Mouse (Mus musculus) ovary, postnatal 14 days (tissue): Measurements from ENCODE around the gene Fam120a.

Source experiments
- DNase-seq: peaks from one replicate; pipeline ENCODE4 v3.0.0; 2022; ENCODE audit warnings: low spot score

Fam120a gene

DNA sequence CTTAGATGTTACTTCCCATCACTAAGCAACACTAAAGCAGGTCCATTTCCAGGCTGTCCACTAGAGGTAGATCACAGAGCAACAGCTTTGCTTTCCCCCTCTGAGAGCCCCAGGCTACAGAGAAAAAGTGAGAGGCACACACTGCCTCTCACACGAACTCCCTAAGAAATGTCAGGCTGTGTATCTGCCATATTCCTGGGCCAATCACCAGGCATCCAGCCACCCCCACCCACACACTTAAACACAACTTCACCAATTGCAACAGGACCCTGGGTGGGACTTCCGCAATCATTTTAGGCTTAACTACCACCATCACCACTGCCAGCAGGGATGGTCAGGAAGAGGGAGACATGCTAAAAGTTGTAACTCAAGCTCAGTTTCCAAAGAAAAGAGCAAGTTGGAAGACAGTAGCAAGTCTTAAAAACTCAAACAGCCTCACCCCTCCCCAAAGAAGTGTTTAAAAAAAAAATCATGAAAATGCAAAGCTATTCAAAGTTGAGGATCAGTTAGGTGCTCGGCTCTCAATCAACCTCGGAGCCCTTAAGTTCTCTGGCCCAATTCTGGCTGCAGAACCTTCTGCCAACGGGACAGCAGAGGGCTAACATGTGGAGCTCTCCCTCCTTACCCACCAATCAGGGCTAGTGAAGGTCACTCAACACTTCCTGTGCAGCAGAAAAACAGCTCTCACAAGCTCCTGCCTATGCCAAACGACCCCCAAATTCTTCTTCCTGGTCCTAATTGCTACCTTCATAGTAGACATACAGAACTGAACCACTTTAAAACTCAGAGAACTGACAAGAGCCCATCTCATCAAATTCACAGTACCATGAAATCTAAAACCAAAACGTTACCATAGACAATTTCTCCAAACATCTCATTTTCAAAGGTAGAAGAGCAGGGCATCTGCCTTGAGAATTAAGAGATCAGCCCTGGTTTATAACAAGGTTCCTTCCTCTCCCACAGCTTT, 2.0 kb downstream of the Fam120a start:
- DNase-seq: peak; percentile 51

DNA sequence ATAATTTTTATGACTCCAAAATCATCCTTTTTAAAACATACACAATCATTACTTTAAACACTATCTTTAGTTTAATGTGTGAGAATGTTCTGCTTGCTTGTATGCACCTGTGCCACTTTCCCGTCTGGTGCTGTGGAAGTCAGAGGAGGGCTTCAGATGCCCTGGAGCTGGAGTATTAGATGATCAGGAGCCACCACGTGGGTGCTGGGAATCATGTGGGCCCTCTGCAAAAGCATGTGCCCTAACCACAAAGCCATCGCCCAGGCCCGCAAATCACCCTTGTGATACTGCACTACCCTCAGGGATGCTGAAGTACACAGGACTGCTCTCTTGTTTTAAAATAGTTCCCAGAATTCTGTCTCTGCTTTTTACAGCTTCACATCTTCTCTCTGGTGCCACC, 3.0 kb downstream of the Fam120a start:
- DNase-seq: no peak

DNA sequence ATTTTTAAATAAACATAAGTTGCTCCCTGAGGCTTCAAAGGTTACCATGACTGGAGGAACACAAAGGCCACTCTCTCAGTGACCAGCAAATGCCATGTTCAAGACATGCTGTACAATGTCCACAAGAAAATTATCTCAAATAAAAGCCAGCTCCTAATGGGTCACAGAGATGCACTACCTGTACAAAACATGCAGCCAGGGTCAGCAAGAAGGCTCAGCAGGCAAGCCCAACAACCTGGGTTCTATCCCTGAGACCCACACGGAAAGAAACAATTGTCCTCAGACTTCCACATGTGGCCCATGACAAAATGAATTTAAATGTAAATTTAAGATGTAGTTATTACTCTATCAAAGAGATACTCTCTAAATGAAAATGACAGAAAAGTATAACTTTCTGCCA, 4.7 kb downstream of the Fam120a start:
- DNase-seq: no peak

GRCm38 (mm10) chr13:48962519-48962918, 5.3 kb downstream of the Fam120a start:
- DNase-seq: no peak

- DNase-seq: no peak
These were observed 9.2 kb downstream of the Fam120a start for GRCm38 (mm10) chr13:48958608-48959007.

DNA sequence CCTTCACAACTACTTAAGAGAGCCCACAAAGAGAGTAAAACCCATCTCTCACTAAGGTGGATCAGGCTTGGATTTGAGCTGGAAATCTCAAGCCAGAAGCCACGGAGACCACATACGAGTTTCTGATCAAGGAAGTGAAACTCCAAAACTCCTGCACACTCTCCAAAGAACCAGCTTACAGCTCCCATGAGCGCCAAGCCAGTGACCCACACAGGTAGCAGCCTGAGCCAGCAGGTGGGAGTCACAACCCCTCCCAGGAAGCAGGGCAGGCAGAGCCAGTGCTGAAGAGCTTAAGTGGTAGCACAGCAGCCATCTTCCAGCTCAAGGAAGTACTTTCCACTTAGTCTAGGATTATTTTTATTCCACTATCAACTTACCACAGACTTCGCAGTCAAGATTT, 13.0 kb downstream of the Fam120a start:
- no peak for DNase-seq

- DNase-seq: no peak
These were observed 17.1 kb downstream of the Fam120a start for GRCm38 (mm10) chr13:48950600-48951241.

GRCm38 (mm10) chr13:48948951-48949350, 18.9 kb downstream of the Fam120a start:
- DNase-seq: no peak

DNA sequence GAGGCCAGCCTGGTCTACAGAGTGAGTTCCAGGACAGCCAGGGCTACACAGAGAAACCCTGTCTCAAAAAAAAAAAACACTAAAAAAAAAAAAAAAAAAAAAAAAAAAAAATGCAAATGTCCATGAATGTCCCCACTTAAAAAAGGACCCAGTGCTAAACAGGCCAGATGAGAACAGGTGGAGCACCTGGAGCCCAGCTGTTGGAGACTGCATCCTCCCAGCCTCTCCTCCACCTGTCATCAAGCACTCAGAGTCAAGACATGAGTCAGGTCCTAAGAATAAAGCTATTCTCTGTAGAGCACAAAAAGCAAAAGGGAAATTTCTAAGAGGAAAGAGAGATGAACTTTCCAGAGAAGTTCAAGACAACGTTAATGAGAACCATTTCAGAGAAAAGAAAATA, 23.2 kb downstream of the Fam120a start:
- no peak for DNase-seq

GRCm38 (mm10) chr13:48942471-48942870, 25.3 kb downstream of the Fam120a start:
- no peak for DNase-seq

GRCm38 (mm10) chr13:48941773-48942172, 26.0 kb downstream of the Fam120a start:
- DNase-seq: no peak

GRCm38 (mm10) chr13:48934597-48934996, 33.2 kb downstream of the Fam120a start:
- DNase-seq: no peak

GRCm38 (mm10) chr13:48932692-48933091, 35.1 kb downstream of the Fam120a start:
- no peak for DNase-seq

DNA sequence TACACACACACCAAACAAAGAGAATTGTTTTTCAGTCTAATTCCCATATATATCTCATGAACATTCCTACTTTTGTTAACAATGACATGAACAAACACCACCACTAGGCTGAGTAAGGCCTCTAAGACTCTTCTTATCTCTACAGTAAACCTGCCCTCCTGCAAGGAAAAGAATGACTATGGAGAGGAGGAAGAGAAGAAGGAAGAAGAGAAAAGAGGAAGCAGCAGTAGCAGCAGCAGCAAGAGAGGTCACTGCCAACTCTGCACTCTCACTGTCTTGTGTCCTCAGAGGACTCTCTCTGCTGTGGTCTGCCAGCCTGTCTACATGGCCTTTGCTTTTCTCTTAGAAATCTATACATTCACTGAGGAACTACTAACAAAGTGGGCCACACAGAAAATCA, 36.1 kb downstream of the Fam120a start:
- no peak for DNase-seq

DNA sequence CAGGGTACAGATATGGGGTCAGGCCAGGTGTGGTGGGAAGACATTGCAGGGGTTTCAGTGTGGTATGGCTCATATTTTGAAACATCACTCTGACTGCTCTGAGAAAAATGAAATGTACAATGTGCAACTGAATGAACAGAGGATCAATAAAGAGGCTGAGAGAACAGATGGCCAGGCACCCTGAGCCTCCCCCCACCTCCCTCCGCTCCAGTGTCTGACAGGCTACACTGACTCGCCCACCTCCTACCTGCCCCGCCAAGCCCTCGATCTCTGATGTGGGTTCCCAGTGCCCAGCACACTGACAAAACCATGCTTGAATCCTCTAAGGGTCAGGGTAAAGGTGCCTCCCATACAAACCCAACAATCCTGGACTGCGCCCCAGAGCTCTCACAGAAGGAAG, 36.6 kb downstream of the Fam120a start:
- no peak for DNase-seq

GRCm38 (mm10) chr13:48929535-48930110, 38.2 kb downstream of the Fam120a start:
- no peak for DNase-seq

DNA sequence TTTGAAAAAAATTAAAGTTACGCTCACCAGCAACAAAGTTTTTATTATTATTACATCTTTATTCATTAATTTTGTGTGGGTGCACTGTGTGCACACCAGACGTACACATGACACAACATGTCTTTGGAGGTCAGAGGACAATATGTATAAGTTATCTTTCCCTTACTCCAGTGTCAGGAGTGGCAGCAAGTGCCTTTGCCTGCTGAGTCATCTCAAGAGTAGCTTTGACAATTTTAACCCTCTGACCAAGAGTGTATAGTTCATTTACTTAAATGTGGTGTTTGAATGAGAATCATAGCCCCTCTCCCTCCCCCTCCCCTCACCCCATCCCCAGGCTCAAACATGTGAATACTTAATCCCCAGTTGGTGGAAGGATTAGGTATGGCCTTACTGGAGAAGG, 40.2 kb downstream of the Fam120a start:
- no peak for DNase-seq

DNA sequence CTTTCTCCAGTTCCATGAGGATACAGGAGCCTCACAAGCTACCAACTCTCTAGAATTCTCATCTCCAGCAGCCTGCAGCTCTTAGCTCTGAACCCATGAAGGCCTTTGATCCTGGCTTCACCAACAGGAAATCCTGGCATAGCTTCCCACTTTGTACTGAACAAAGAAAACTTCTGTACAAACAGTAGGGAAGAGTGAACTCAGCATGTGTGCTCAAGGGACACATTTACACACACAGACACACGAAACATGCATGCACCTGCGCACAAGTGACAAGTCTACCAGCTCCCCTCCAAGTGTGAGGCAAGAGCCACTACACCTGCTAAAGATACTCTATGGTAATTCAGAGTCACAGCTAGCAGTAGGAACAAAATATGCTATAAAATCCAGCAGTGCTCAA, 45.1 kb downstream of the Fam120a start:
- no peak for DNase-seq

GRCm38 (mm10) chr13:48921256-48921655, 46.6 kb downstream of the Fam120a start:
- no peak for DNase-seq

DNA sequence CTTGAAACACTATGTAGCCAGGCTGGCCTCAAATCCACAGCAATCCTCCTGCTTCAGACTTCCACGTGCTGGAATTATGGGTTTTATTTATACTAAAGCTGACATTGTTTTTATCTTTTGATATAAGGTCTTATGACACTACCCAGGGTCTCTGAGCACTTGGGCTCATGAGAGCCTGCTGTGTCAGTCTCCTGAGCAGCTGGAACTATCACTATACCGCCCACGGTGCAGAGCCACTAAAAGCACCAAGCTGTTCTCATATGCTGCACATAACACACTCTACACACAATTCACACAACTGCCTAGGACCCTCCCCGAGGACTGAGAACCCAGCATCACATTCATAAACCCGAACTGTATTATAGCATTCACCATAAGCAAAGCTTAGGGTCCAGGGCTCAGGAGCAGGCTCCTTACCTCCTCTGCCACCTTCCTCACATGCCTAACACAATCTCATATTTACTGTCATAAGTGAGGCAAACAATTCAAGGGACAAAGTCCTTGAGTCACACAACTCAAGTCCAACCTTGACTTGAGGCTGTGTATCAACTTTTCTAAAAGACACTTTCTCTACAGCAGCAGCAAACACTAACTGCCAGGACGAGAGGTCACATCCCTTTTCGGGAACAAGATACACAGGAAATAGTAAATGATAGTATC, 47.9 kb downstream of the Fam120a start:
- no peak for DNase-seq

GRCm38 (mm10) chr13:48917113-48917599, 50.7 kb downstream of the Fam120a start:
- no peak for DNase-seq

DNA sequence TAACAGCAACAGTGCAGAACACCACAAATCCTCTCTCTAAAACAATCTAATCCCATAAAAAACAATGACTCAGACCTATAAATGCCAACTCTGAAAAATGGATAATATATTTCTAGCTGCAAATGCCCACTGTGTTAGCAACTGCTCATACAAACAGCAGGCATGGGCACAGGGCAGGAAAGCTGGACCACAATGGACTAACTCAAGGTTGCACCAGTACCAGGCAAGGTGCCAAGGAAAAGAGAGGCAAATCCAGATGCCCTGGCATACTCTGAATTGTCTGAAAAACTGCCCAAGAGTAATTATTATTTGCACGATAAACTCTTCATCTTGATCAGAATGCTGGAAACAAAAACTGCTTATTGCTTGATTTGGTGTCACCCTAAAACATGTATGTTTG, 54.1 kb downstream of the Fam120a start:
- peak; percentile 45 for DNase-seq
